Mouse (Mus musculus) cerebellum, adult 2 months (tissue): ENCODE measurements around the gene Rassf6.

Experiments used
- CTCF ChIP-seq: fragments of 200-500 bp; IDR thresholded peaks from 2 replicates; pipeline ENCODE4 v1.5.1; 2011; ENCODE audit warnings: low read depth, mild to moderate bottlenecking, control low read depth, low read length, moderate library complexity, borderline replicate concordance; ENCODE audit not compliant: insufficient read depth
- POLR2A ChIP-seq: fragments of 200-500 bp; IDR thresholded peaks from 2 replicates; pipeline ENCODE4 v1.6.1; 2011; ENCODE audit warnings: low read length, control low read depth, borderline replicate concordance; ENCODE audit not compliant: insufficient read depth

DNA sequence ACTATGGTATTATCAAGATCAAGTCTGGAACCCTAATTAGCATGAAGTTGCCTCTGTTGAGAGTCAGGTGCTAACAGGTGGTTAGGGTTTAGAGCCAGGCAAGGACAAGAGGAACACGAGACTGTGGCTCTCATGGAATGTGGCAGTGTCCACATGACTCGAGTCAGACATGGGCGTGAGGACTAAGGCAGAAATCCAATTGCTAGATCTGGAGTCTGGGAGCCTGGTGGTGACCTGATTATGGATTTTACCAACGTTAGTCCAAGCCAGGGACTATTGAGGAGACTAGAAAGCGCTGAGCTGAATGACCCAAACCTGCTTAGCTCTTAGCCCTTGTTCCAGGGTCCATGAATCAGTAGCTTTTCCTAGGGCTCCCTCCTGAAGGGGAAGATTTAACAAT is 72.7 kb downstream of the Rassf6 start:
- TF ChIP-seq CTCF: no peak
- TF ChIP-seq POLR2A: no peak
